Mouse (Mus musculus): ENCODE measurements around the gene Procr. TPM values are rescaled to one million over a fixed set of nuclear protein-coding genes. Genes with fewer than 3 reads are reported as not detected.
A peak's percentile ranks its signal among the peaks of the same experiment; 100 is the strongest.

Procr gene
- polyA plus RNA-seq, 1 experiment, result 3.9 TPM

DNA sequence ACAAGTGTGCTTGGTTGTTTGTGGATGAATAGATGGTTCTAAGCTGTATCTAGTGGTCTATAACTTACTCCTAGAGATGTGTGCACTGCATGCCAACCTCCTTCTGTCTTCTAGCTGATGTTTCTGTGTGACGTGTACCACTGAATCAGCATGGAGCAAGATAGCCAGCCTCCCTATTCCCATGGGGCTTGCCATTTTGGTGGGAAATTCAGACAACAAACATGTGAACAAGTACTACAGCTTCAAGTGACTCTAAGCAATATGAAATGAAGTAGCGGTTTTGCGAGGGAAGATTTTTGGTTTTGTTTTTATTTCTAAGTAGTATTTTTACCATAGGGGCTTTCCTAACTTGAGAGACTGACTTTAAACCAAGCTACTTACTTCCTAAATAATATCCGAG, 1.5 kb upstream of the Procr start:
- Histone ChIP-seq H3K4me1 (ENCODE audit: control insufficient read depth, insufficient read depth, low read length) (no peaks in the 10 kb centered on the region), H3K36me3 (ENCODE audit: control insufficient read depth, insufficient read depth, low read length) (no peaks in the 10 kb centered on the region), H3K27ac (ENCODE audit: insufficient read depth, low read depth, low read length) (no peak overlapping the region), H3K4me3 (ENCODE audit: insufficient read depth, low read depth, low read length) (no peak overlapping the region), H3K27me3 (replicated peaks; ENCODE audit: control insufficient read depth, insufficient read depth, low read length) (no peaks in the 10 kb centered on the region)
- WGBS, result 86% methylated on average over 4 of the region's 4 CpGs
- DNase-seq, result no peak
- TF ChIP-seq POLR2A (IDR thresholded peaks at IDR 0.05; ENCODE audit: low read depth, low read length) (no peak), CTCF (conservative IDR thresholded peaks at IDR 0.05; ENCODE audit: insufficient read depth, insufficient read length, low read depth, low read length) (no peak)

DNA sequence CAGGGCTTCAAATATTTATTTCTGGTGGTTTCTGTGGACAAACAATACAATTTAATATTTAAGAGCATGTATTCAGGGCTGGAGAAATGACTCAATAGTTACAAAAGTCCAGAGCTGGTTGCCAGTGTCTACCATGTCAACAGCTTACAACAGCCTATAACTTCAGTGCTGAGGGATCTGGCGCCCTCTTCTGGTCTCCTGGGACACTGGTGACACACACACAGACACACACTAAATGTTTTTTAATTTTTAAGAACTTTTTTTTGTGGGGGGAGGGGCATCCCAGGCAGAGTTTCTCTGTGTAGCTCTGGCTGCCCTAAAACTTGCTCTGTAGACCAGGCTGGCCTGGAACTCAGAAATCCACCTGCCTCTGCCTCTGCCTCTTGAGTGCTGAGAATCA, 4.8 kb downstream of the Procr start:
- Histone ChIP-seq H3K27me3 (replicated peaks; ENCODE audit: control insufficient read depth, insufficient read depth, low read length) (no peaks in the 10 kb centered on the region), H3K4me1 (ENCODE audit: control insufficient read depth, insufficient read depth, low read length) (no peaks in the 10 kb centered on the region), H3K27ac (ENCODE audit: insufficient read depth, low read depth, low read length) (no peak overlapping the region), H3K4me3 (ENCODE audit: insufficient read depth, low read depth, low read length) (no peak overlapping the region), H3K36me3 (ENCODE audit: control insufficient read depth, insufficient read depth, low read length) (no peaks in the 10 kb centered on the region)
- WGBS, result 3% methylated on average over 1 of the region's 1 CpGs
- DNase-seq, result peak; percentile 63
- no peak for TF ChIP-seq POLR2A (IDR thresholded peaks at IDR 0.05; ENCODE audit: low read depth, low read length)
- peak; percentile 68 for TF ChIP-seq CTCF (conservative IDR thresholded peaks at IDR 0.05; ENCODE audit: insufficient read depth, insufficient read length, low read depth, low read length)

DNA sequence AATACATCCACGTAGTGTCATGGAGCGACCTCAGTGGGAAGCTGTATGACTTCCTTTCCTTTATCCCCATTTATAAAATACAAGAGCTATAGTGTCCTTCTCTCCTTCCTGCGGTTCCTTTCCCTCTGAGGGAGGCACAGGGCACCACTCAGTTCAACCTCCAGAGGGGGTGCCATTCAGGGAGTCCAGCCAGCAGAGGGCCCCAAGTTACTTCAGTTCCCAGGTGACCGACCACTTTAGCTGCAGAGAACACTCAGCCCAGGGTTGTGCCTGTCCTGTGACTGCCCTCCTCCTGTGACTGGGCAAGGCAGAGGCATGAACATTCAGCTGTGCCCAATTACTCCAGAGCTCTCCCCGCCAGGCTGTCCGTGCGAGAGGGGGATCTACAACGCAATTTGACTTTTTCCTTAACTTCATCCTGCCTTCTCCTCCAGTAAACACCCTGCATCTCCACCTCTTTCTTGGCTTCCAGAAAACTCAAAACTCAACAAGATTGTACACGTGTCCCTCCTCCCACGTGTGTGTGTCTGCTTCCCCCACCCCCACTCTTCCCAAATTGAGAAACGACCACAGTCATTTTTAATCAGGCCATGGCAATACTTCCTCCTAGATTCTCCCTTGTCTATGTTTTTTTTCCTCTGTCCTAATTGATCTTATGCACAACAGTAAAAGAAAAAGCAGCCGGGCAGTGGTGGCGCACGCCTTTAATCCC, 6.1 kb downstream of the Procr start:
- 56% methylated on average over 14 of the region's 14 CpGs for WGBS
- TF ChIP-seq POLR2A (IDR thresholded peaks at IDR 0.05; ENCODE audit: low read depth, low read length), result no peak
- no peak; the same call in 1 of the 2 replicates for TF ChIP-seq CTCF (conservative IDR thresholded peaks at IDR 0.05; ENCODE audit: insufficient read depth, insufficient read length, low read depth, low read length)
- no peak for DNase-seq

DNA sequence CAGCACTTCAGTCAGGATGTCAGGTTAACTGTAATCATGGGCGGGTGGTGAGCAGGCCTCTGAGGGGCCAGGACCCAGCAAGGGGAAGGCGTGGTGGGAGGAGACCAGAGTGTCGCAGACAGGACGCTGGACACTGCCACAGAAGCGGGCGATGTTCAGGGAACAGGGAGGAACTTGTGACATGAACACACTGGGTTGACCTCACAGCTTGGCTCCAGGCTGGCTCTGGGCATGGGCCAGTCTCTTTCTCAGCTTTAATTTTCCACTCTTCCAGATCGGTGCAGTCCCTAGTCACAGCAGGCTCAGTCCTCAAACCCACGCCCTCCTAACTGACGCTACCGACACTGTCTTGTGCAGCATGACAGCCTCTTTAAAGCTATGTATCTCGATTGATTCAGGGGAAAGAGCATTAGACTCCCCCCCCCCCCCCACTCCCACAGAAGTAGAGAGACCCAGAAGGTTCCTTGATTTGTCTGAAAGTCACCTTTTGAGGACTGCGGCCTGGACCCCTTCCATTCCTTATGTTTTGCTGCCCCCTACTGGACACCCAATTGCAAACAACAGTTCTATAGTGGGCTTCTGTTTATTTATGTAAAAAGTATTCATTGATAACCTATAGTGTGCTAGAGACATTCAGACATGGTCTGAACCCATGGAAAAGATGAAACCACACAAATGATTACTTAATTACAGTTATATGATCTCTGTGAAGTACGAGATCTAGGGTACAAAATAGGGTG, 13.9 kb downstream of the Procr start:
- peak; percentile 69 for DNase-seq
- 64% methylated on average over 13 of the region's 13 CpGs for WGBS
- Histone ChIP-seq H3K36me3 (ENCODE audit: control insufficient read depth, insufficient read depth, low read length) (no peaks in the 10 kb centered on the region), H3K4me3 (ENCODE audit: insufficient read depth, low read depth, low read length) (no peak overlapping the region), H3K27me3 (replicated peaks; ENCODE audit: control insufficient read depth, insufficient read depth, low read length) (no peaks in the 10 kb centered on the region), H3K27ac (ENCODE audit: insufficient read depth, low read depth, low read length) (no peak overlapping the region), H3K4me1 (ENCODE audit: control insufficient read depth, insufficient read depth, low read length) (no peaks in the 10 kb centered on the region)
- TF ChIP-seq CTCF (conservative IDR thresholded peaks at IDR 0.05; ENCODE audit: insufficient read depth, insufficient read length, low read depth, low read length) (peak; percentile 69), POLR2A (IDR thresholded peaks at IDR 0.05; ENCODE audit: low read depth, low read length) (no peak)

More for the DNA sequence above, 6.1 kb downstream of the Procr start:
- Histone ChIP-seq H3K27ac (ENCODE audit: insufficient read depth, low read depth, low read length) (no peak overlapping the region), H3K36me3 (ENCODE audit: control insufficient read depth, insufficient read depth, low read length) (no peaks in the 10 kb centered on the region), H3K4me1 (ENCODE audit: control insufficient read depth, insufficient read depth, low read length) (no peaks in the 10 kb centered on the region), H3K27me3 (replicated peaks; ENCODE audit: control insufficient read depth, insufficient read depth, low read length) (no peaks in the 10 kb centered on the region), H3K4me3 (ENCODE audit: insufficient read depth, low read depth, low read length) (no peak overlapping the region)

DNA sequence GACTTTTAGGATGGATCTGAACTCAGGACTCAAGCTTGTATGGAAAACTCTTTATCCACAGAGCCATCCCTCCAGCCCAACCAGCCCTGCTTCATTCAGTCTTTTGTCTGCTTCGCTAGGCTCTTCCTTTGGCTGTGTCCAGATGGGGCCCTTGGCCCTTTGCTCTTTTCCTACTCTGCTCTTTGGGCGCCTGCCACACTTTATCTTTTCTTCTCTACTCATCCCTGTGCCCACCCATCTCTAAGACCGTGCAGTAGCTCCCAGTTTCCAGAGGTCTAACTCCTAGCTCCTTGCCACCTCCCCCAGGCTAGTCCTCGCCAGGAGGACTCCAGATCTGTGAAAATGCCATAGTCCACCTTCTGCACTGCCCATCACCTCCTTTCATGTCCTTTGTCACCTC, 22.7 kb downstream of the Procr start:
- Histone ChIP-seq H3K36me3 (ENCODE audit: control insufficient read depth, insufficient read depth, low read length) (no peaks in the 10 kb centered on the region), H3K4me3 (ENCODE audit: insufficient read depth, low read depth, low read length) (no peak overlapping the region), H3K27ac (ENCODE audit: insufficient read depth, low read depth, low read length) (no peak overlapping the region), H3K27me3 (replicated peaks; ENCODE audit: control insufficient read depth, insufficient read depth, low read length) (peaks cover 2% of the 10 kb centered on the region; the same call in 1 of the 2 replicates), H3K4me1 (ENCODE audit: control insufficient read depth, insufficient read depth, low read length) (0 out of 2 replicates have a peak, but pooled peaks cover 2% of the 10 kb centered on the region)
- no peak for TF ChIP-seq POLR2A (IDR thresholded peaks at IDR 0.05; ENCODE audit: low read depth, low read length)
- no peak for TF ChIP-seq CTCF (conservative IDR thresholded peaks at IDR 0.05; ENCODE audit: insufficient read depth, insufficient read length, low read depth, low read length)
- no peak for DNase-seq
- 64% methylated on average over 4 of the region's 4 CpGs for WGBS

DNA sequence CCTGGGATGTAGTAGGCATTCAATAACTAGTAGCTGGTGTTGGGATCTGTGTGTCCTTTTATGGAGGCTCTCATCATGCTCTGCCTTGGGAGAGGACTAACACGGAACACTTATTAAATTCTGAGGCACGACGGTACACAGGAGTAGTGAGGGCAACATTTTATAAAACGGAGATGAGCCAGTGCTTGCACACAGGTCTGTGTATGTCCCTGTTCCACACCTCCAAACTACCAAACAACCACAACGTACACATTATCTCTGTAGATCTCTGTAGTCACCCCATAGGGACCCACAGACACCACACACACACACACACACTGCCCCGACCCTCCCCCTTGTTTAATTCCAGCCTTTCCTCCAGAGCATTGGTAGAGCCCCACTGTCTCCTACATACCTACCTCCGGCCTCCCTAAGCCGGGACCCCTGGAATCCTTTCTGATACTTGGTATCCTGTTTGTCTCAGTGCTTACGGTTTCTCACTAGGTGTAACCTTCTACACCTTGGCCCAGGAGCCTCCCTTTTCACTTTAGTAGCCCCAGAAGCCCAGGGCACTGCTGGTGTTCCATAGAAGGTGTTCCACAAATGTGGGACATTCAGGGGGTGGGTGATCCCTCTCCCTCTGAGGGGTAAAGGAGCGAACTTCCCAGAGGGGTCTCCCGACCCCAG, 23.5 kb downstream of the Procr start:
- Histone ChIP-seq H3K27me3 (replicated peaks; ENCODE audit: control insufficient read depth, insufficient read depth, low read length) (peaks cover 2% of the 10 kb centered on the region; the same call in 1 of the 2 replicates), H3K4me3 (ENCODE audit: insufficient read depth, low read depth, low read length) (no peak overlapping the region), H3K36me3 (ENCODE audit: control insufficient read depth, insufficient read depth, low read length) (no peaks in the 10 kb centered on the region), H3K27ac (ENCODE audit: insufficient read depth, low read depth, low read length) (no peak overlapping the region), H3K4me1 (ENCODE audit: control insufficient read depth, insufficient read depth, low read length) (0 out of 2 replicates have a peak, but pooled peaks cover 2% of the 10 kb centered on the region)
- TF ChIP-seq CTCF (conservative IDR thresholded peaks at IDR 0.05; ENCODE audit: insufficient read depth, insufficient read length, low read depth, low read length) (no peak), POLR2A (IDR thresholded peaks at IDR 0.05; ENCODE audit: low read depth, low read length) (no peak)
- no peak for DNase-seq
- WGBS, result 58% methylated on average over 11 of the region's 11 CpGs

Data from kidney, adult 2 months (tissue).